16 mouse cellular contexts compared by ENCODE assay signal in genomic region chr8:9406204-9406603, GRCm38 (mm10).
"Had no signal": no experiment of that assay in that cellular context is flagged by ENCODE, and none has a peak within 500 bp of the region (broad histone marks: within the 10 kb centered on the region; RNA-seq: fewer than 3 reads in every experiment).

No protein-coding gene starts in this region.

- H3K27ac ChIP-seq: liver, embryonic 14.5 days; macrophage; midbrain, embryonic 12.5 days; midbrain, embryonic 15.5 days; neural tube, embryonic 12.5 days; stomach, embryonic 15.5 days; stomach, postnatal 0 days had no signal

- H3K36me3 ChIP-seq: midbrain, embryonic 12.5 days; midbrain, embryonic 15.5 days; neural tube, embryonic 12.5 days; stomach, embryonic 15.5 days had no signal

- ATAC-seq: midbrain, embryonic 15.5 days had no signal

- H3K9me3 ChIP-seq: megakaryocyte, embryonic 14.5 days; midbrain, embryonic 12.5 days; midbrain, embryonic 15.5 days; neural tube, embryonic 12.5 days; stomach, embryonic 15.5 days had no signal

- H3K4me2 ChIP-seq: lung, embryonic 14.5 days; midbrain, embryonic 12.5 days; midbrain, embryonic 15.5 days; neural tube, embryonic 12.5 days; stomach, embryonic 15.5 days had no signal

- H3K9ac ChIP-seq: liver, embryonic 14.5 days; lung, embryonic 14.5 days; midbrain, embryonic 12.5 days; midbrain, embryonic 15.5 days; neural tube, embryonic 12.5 days; stomach, embryonic 15.5 days had no signal

- H3K27me3 ChIP-seq: megakaryocyte, embryonic 14.5 days; midbrain, embryonic 12.5 days; midbrain, embryonic 15.5 days; neural tube, embryonic 12.5 days; stomach, embryonic 15.5 days had no signal

- H3K4me1 ChIP-seq: megakaryocyte, embryonic 14.5 days; midbrain, embryonic 12.5 days; midbrain, embryonic 15.5 days; neural tube, embryonic 12.5 days; stomach, embryonic 15.5 days had no signal

- DNase-seq: lung, adult 18-20 months; lung, embryonic 14.5 days; lung, postnatal 14 days; lung, postnatal 36 days; right cerebral cortex, postnatal 14 days; thymus, adult 18-20 months; thymus, postnatal 14 days; thymus, postnatal 36 days had no signal

- H3K4me3 ChIP-seq: megakaryocyte, embryonic 14.5 days; midbrain, embryonic 12.5 days; midbrain, embryonic 15.5 days; neural tube, embryonic 12.5 days; stomach, embryonic 15.5 days had no signal
